Mouse (Mus musculus) G1E (cell line): ENCODE results near the gene Hoxc9. TPM values are rescaled to one million over a fixed set of nuclear protein-coding genes. Genes with fewer than 3 reads are reported as not detected.
A peak's percentile ranks its signal among the peaks of the same experiment; 100 is the strongest.

Source experiments
- ATAC-seq: 2 replicates; pipeline ENCODE4 v1.8.0; 2016; ENCODE audit warnings: mild to moderate bottlenecking; ENCODE audit not compliant: insufficient number of reproducible peaks, poor library complexity, low FRiP score, severe bottlenecking; ENCODE audit errors: extremely low read depth
- DNase-seq: peaks from one replicate; pipeline ENCODE4 v3.0.0; 2012; ENCODE audit warnings: low spot score
- H3K27me3 ChIP-seq: 2 replicates; pipeline ENCODE4 v1.6.1; 2012; ENCODE audit warnings: mild to moderate bottlenecking, low read length, inconsistent platforms; ENCODE audit not compliant: insufficient read depth
- H3K36me3 ChIP-seq: replicated peaks from 2 replicates; pipeline ENCODE3; 2012; ENCODE audit warnings: mild to moderate bottlenecking, inconsistent platforms
- H3K4me1 ChIP-seq: 2 replicates; pipeline ENCODE4 v1.6.1; 2012; ENCODE audit warnings: low read depth, low read length, inconsistent platforms, mixed read lengths; ENCODE audit not compliant: insufficient read depth
- H3K4me3 ChIP-seq: 2 replicates; pipeline ENCODE4 v1.5.1; 2012; ENCODE audit warnings: low read depth, mild to moderate bottlenecking, inconsistent platforms, low read length, moderate library complexity, mixed read lengths
- H3K9me3 ChIP-seq: replicated peaks from 2 replicates; pipeline ENCODE4 v1.6.1; 2012; ENCODE audit warnings: inconsistent platforms
- CTCF ChIP-seq: IDR thresholded peaks from 2 replicates; pipeline ENCODE4 v1.5.1; 2012; ENCODE audit warnings: low read depth, low read length, inconsistent platforms, mixed read lengths
- GATA1 ChIP-seq: IDR thresholded peaks from 2 replicates; pipeline ENCODE4 v1.6.1; 2012; ENCODE audit warnings: borderline replicate concordance, low read length, inconsistent platforms, mixed read lengths
- GATA2 ChIP-seq: IDR thresholded peaks from 2 replicates; pipeline ENCODE4 v1.6.1; 2012; ENCODE audit warnings: low read depth, low read length, inconsistent platforms, borderline replicate concordance
- POLR2AphosphoS5 ChIP-seq: IDR thresholded peaks from 2 replicates; pipeline ENCODE4 v1.6.1; 2012; ENCODE audit warnings: low read depth, low read length, inconsistent platforms; ENCODE audit not compliant: insufficient replicate concordance
- TAL1 ChIP-seq: conservative IDR thresholded peaks from 2 replicates; pipeline ENCODE4 v1.6.1; 2012; ENCODE audit warnings: low read depth, low read length, inconsistent platforms, mixed read lengths
- polyA plus RNA-seq: library from polyadenylated mRNA; stranded (reverse); fragments of >175 nt; gene quantifications from 2 replicates; pipeline ENCODE4 v1.2.3, GENCODE M21; 2012
- total RNA-seq, 2 experiments: library from RNA; stranded (forward) in 1 of 2; stranded (reverse) in 1 of 2; fragments of 200-1000 nt in 1 of 2; fragments of >200 nt in 1 of 2; fragmentation: Nextera tagmentation in 1 of 2; gene quantifications; 2 replicates each; pipeline ENCODE4 v1.2.3; 2014 to 2017

Gene Hoxc9
- total and polyA plus RNA-seq, 3 experiments, result 3.9 to 9.8 (median 7.9) TPM

- ATAC-seq, result no peak
- TF ChIP-seq CTCF (no peak), POLR2AphosphoS5 (no peak)
- no peaks in the 10 kb centered on the region for H3K36me3 ChIP-seq
- no peaks in the 10 kb centered on the region for H3K9me3 ChIP-seq
- H3K27me3 ChIP-seq, result peaks cover 87% of the 10 kb centered on the region
- H3K4me3 ChIP-seq, result peak overlapping the region; percentile 66; the same call in 1 of the 2 replicates
- H3K4me1 ChIP-seq, result peaks cover 44% of the 10 kb centered on the region
- DNase-seq, result no peak
Observed at GRCm38 (mm10) chr15:102963671-102964640, 12.3 kb upstream of the Hoxc9 start.

GRCm38 (mm10) chr15:102965003-102965891 is 11.0 kb upstream of the Hoxc9 start:
- Histone ChIP-seq H3K36me3 (no peaks in the 10 kb centered on the region), H3K4me3 (no peak overlapping the region), H3K27me3 (peaks cover 91% of the 10 kb centered on the region), H3K9me3 (no peaks in the 10 kb centered on the region), H3K4me1 (peaks cover 39% of the 10 kb centered on the region)
- no peak for DNase-seq
- TF ChIP-seq CTCF (no peak), GATA1 (no peak), POLR2AphosphoS5 (no peak), GATA2 (no peak), TAL1 (no peak)
- ATAC-seq, result no peak

- Histone ChIP-seq H3K4me3 (peak overlapping the region; percentile 65; the same call in 1 of the 2 replicates), H3K36me3 (no peaks in the 10 kb centered on the region), H3K9me3 (no peaks in the 10 kb centered on the region), H3K27me3 (peaks cover 92% of the 10 kb centered on the region), H3K4me1 (peaks cover 44% of the 10 kb centered on the region)
- peak; percentile 89 for DNase-seq
- peak; percentile 90 for ATAC-seq
- no peak for TF ChIP-seq TAL1
- no peak for TF ChIP-seq POLR2AphosphoS5
- no peak for TF ChIP-seq GATA1
- TF ChIP-seq CTCF, result peak; percentile 92
- no peak for TF ChIP-seq GATA2
Observed at GRCm38 (mm10) chr15:102965892-102966775, 10.1 kb upstream of the Hoxc9 start.

- no peaks in the 10 kb centered on the region for H3K9me3 ChIP-seq
- H3K4me3 ChIP-seq, result peak within 1 kb of the TSS; percentile 65; the same call in 1 of the 2 replicates
- TF ChIP-seq POLR2AphosphoS5 (no peak), CTCF (no peak), GATA1 (no peak), GATA2 (no peak), TAL1 (no peak)
- DNase-seq (no peak), ATAC-seq (no peak)
- H3K27me3 ChIP-seq, result peaks cover 90% of the 10 kb centered on the region
- H3K36me3 ChIP-seq, result no peaks in the 10 kb centered on the region
- peaks cover 45% of the 10 kb centered on the region for H3K4me1 ChIP-seq
Observed at GRCm38 (mm10) chr15:102966776-102967311, 9.4 kb upstream of the Hoxc9 start, which contains the start of gene Hoxc10. Gene Hoxc10, plus strand, starts transcription at chr15:102966796.

- H3K36me3 ChIP-seq, result no peaks in the 10 kb centered on the region
- H3K27me3 ChIP-seq, result peaks cover 92% of the 10 kb centered on the region
- peak within 1 kb of the TSS; percentile 65; the same call in 1 of the 2 replicates for H3K4me3 ChIP-seq
- no peak for ATAC-seq
- no peak for DNase-seq
- H3K4me1 ChIP-seq, result peaks cover 48% of the 10 kb centered on the region
- TF ChIP-seq CTCF (no peak), POLR2AphosphoS5 (no peak), GATA1 (no peak), GATA2 (no peak), TAL1 (no peak)
- H3K9me3 ChIP-seq, result no peaks in the 10 kb centered on the region
Observed at GRCm38 (mm10) chr15:102967312-102967510, 9.0 kb upstream of the Hoxc9 start, which contains the start of gene Hoxc5. Gene Hoxc5, plus strand, starts transcription at chr15:102967443.
